Mouse (Mus musculus): ENCODE data around the gene Tnfsf15. TPM values are rescaled to one million over a fixed set of nuclear protein-coding genes. Genes with fewer than 3 reads are reported as not detected.

Gene Tnfsf15
- total and polyA plus RNA-seq, 2 experiments from 2014 or later, result 0.03 TPM; not detected in 1

- H3K36me3 ChIP-seq (replicated peaks; ENCODE audit: control insufficient read depth, insufficient read depth, low read length), result no peaks in the 10 kb centered on the region
- H3K9ac ChIP-seq (replicated peaks; ENCODE audit: low read depth, low read length), result no peak overlapping the region
- DNase-seq (ENCODE audit: low spot score), result peak; percentile 39
- TF ChIP-seq CTCF (IDR thresholded peaks at IDR 0.05; ENCODE audit: low read depth) (peak; percentile 37), EP300 (IDR thresholded peaks at IDR 0.05; ENCODE audit: low read depth) (no peak)
- H3K4me3 ChIP-seq (ENCODE audit: low read depth, low read length), result no peak overlapping the region
- H3K4me1 ChIP-seq (ENCODE audit: control insufficient read depth, insufficient read depth), result no peaks in the 10 kb centered on the region
- WGBS, result 28% methylated on average over 16 of the region's 16 CpGs
- no peak overlapping the region for H3K27ac ChIP-seq (ENCODE audit: low read depth)
- 0 out of 2 replicates have a peak, but pooled peaks cover 2% of the 10 kb centered on the region for H3K27me3 ChIP-seq (ENCODE audit: control insufficient read depth, insufficient read depth, low read length)
- 0 out of 2 replicates have a peak overlapping the region, but pooled peaks have one; percentile 12 for H3K4me2 ChIP-seq (ENCODE audit: low read depth, low read length)
- peak; percentile 63 for ATAC-seq (ENCODE audit: insufficient read depth, low read depth)
- no peaks in the 10 kb centered on the region for H3K9me3 ChIP-seq (replicated peaks; ENCODE audit: control insufficient read depth, low read length)
Observed at GRCm38 (mm10) chr4:63752687-63753523, 8.0 kb upstream of the Tnfsf15 start.

- TF ChIP-seq EP300 (IDR thresholded peaks at IDR 0.05; ENCODE audit: low read depth) (no peak), CTCF (IDR thresholded peaks at IDR 0.05; ENCODE audit: low read depth) (no peak)
- DNase-seq (ENCODE audit: low spot score), result no peak
- no peak for ATAC-seq (ENCODE audit: insufficient read depth, low read depth)
- Histone ChIP-seq H3K27ac (ENCODE audit: low read depth) (no peak overlapping the region), H3K36me3 (replicated peaks; ENCODE audit: control insufficient read depth, insufficient read depth, low read length) (no peaks in the 10 kb centered on the region), H3K27me3 (ENCODE audit: control insufficient read depth, insufficient read depth, low read length) (0 out of 2 replicates have a peak, but pooled peaks cover 5% of the 10 kb centered on the region), H3K4me2 (ENCODE audit: low read depth, low read length) (no peak overlapping the region), H3K4me3 (ENCODE audit: low read depth, low read length) (no peak overlapping the region), H3K9me3 (replicated peaks; ENCODE audit: control insufficient read depth, low read length) (no peaks in the 10 kb centered on the region), H3K4me1 (ENCODE audit: control insufficient read depth, insufficient read depth) (0 out of 2 replicates have a peak, but pooled peaks cover 5% of the 10 kb centered on the region), H3K9ac (replicated peaks; ENCODE audit: low read depth, low read length) (no peak overlapping the region)
- WGBS, result 64% methylated on average over 3 of the region's 3 CpGs
Observed at GRCm38 (mm10) chr4:63748061-63748730, 3.3 kb upstream of the Tnfsf15 start.

- Histone ChIP-seq H3K4me3 (ENCODE audit: low read depth, low read length) (no peak overlapping the region), H3K9me3 (replicated peaks; ENCODE audit: control insufficient read depth, low read length) (no peaks in the 10 kb centered on the region), H3K36me3 (replicated peaks; ENCODE audit: control insufficient read depth, insufficient read depth, low read length) (no peaks in the 10 kb centered on the region), H3K27ac (ENCODE audit: low read depth) (no peak overlapping the region), H3K4me1 (ENCODE audit: control insufficient read depth, insufficient read depth) (peaks cover 10% of the 10 kb centered on the region; the same call in 1 of the 2 replicates), H3K4me2 (ENCODE audit: low read depth, low read length) (peak overlapping the region; percentile 32), H3K9ac (replicated peaks; ENCODE audit: low read depth, low read length) (no peak overlapping the region), H3K27me3 (ENCODE audit: control insufficient read depth, insufficient read depth, low read length) (peaks cover 10% of the 10 kb centered on the region; the same call in 1 of the 2 replicates)
- 32% methylated on average over 6 of the region's 6 CpGs for WGBS
- ATAC-seq (ENCODE audit: insufficient read depth, low read depth) (no peak), DNase-seq (ENCODE audit: low spot score) (no peak)
- TF ChIP-seq EP300 (IDR thresholded peaks at IDR 0.05; ENCODE audit: low read depth) (no peak), CTCF (IDR thresholded peaks at IDR 0.05; ENCODE audit: low read depth) (no peak)
Observed at GRCm38 (mm10) chr4:63745271-63745670, 358 bp upstream of the Tnfsf15 start.

- H3K9ac ChIP-seq (replicated peaks; ENCODE audit: low read depth, low read length), result no peak overlapping the region
- WGBS, result 77% methylated on average over 1 of the region's 1 CpGs
- H3K36me3 ChIP-seq (replicated peaks; ENCODE audit: control insufficient read depth, insufficient read depth, low read length), result no peaks in the 10 kb centered on the region
- H3K9me3 ChIP-seq (replicated peaks; ENCODE audit: control insufficient read depth, low read length), result no peaks in the 10 kb centered on the region
- peaks cover 13% of the 10 kb centered on the region; the same call in 1 of the 2 replicates for H3K4me1 ChIP-seq (ENCODE audit: control insufficient read depth, insufficient read depth)
- H3K27me3 ChIP-seq (ENCODE audit: control insufficient read depth, insufficient read depth, low read length), result peaks cover 8% of the 10 kb centered on the region; the same call in 1 of the 2 replicates
- DNase-seq (ENCODE audit: low spot score) (no peak), ATAC-seq (ENCODE audit: insufficient read depth, low read depth) (no peak)
- TF ChIP-seq CTCF (IDR thresholded peaks at IDR 0.05; ENCODE audit: low read depth), result no peak
- no peak for TF ChIP-seq EP300 (IDR thresholded peaks at IDR 0.05; ENCODE audit: low read depth)
- H3K4me2 ChIP-seq (ENCODE audit: low read depth, low read length), result no peak overlapping the region
- no peak overlapping the region for H3K27ac ChIP-seq (ENCODE audit: low read depth)
- no peak overlapping the region for H3K4me3 ChIP-seq (ENCODE audit: low read depth, low read length)
Observed at GRCm38 (mm10) chr4:63743660-63744059, 1.3 kb downstream of the Tnfsf15 start.

GRCm38 (mm10) chr4:63742763-63743371, 2.0 kb downstream of the Tnfsf15 start:
- H3K9me3 ChIP-seq (replicated peaks; ENCODE audit: control insufficient read depth, low read length), result no peaks in the 10 kb centered on the region
- 78% methylated on average over 5 of the region's 5 CpGs for WGBS

More at GRCm38 (mm10) chr4:63742763-63743371, 2.0 kb downstream of the Tnfsf15 start:
- ATAC-seq (ENCODE audit: insufficient read depth, low read depth), result no peak
- Histone ChIP-seq H3K9ac (replicated peaks; ENCODE audit: low read depth, low read length) (no peak overlapping the region), H3K4me1 (ENCODE audit: control insufficient read depth, insufficient read depth) (peaks cover 13% of the 10 kb centered on the region; the same call in 1 of the 2 replicates), H3K27ac (ENCODE audit: low read depth) (no peak overlapping the region), H3K27me3 (ENCODE audit: control insufficient read depth, insufficient read depth, low read length) (peaks cover 8% of the 10 kb centered on the region; the same call in 1 of the 2 replicates), H3K4me3 (ENCODE audit: low read depth, low read length) (no peak overlapping the region), H3K4me2 (ENCODE audit: low read depth, low read length) (no peak overlapping the region), H3K36me3 (replicated peaks; ENCODE audit: control insufficient read depth, insufficient read depth, low read length) (no peaks in the 10 kb centered on the region)
- DNase-seq (ENCODE audit: low spot score), result no peak
- no peak for TF ChIP-seq CTCF (IDR thresholded peaks at IDR 0.05; ENCODE audit: low read depth)

All from heart, postnatal 0 days (tissue).